18 mouse cellular contexts compared by ENCODE assay signal in the genomic region with DNA sequence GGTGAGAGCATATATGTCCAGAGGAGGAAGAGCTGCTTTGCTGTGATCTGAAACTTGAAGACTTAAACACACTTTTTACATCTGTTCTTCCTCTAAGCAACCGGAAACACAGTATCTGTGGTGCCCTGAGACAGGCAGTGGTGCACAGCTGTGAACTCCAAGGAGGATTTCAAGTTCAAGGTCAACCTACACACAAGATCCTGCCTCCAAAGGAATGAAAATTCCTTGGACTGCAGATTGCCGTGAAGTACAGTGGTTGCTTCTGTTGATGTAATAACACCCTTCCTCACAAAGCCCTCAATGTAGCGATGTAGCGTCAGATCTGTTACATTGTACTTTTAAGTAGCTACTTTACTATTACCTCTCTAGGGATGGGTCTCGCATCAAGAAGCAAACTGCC. TPM values are rescaled to one million over a fixed set of nuclear protein-coding genes. Genes with fewer than 3 reads are reported as not detected.
DNase-seq lines count a peak whose midpoint lies in the region; ATAC-seq and TF ChIP-seq lines count a peak whose summit lies in the region.
"Had no signal": no experiment of that assay in that cellular context is flagged by ENCODE, and none has a peak within 500 bp of the region (broad histone marks: within the 10 kb centered on the region; RNA-seq: fewer than 3 reads in every experiment).

No protein-coding gene starts in this region.

- no peak overlapping the region for H3K9ac ChIP-seq in embryonic facial prominence, embryonic 14.5 days (ENCODE audit: low read depth, low read length)
- no peak overlapping the region for H3K9ac ChIP-seq in liver, embryonic 16.5 days (ENCODE audit: low read depth, low read length)
- no peak overlapping the region for H3K9ac ChIP-seq in liver, embryonic 12.5 days
- H3K9ac ChIP-seq in CH12.LX (ENCODE audit: insufficient read depth, low read depth): no peak overlapping the region
- no peak overlapping the region for H3K9ac ChIP-seq in hindbrain, postnatal 0 days (replicated peaks; ENCODE audit: low read length)
- H3K9ac ChIP-seq: kidney, embryonic 15.5 days; midbrain, embryonic 13.5 days had no signal

- TF ChIP-seq EP300 in CH12.LX (IDR thresholded peaks at IDR 0.05; ENCODE audit: low read length): no peak

- no peak overlapping the region for H3K4me2 ChIP-seq in embryonic facial prominence, embryonic 14.5 days (ENCODE audit: low read depth, low read length)
- no peak overlapping the region for H3K4me2 ChIP-seq in liver, embryonic 16.5 days (ENCODE audit: low read depth, low read length)
- no peak overlapping the region for H3K4me2 ChIP-seq in liver, embryonic 12.5 days
- no peak overlapping the region for H3K4me2 ChIP-seq in CH12.LX (ENCODE audit: insufficient read depth, low read depth, poor library complexity, severe bottlenecking)
- no peak overlapping the region for H3K4me2 ChIP-seq in hindbrain, postnatal 0 days (ENCODE audit: low read depth, low read length)
- H3K4me2 ChIP-seq: kidney, embryonic 15.5 days; midbrain, embryonic 13.5 days had no signal

- H3K4me1 ChIP-seq in embryonic facial prominence, embryonic 14.5 days (ENCODE audit: control insufficient read depth, insufficient read depth, low read length): peaks cover 34% of the 10 kb centered on the region
- peaks cover 70% of the 10 kb centered on the region for H3K4me1 ChIP-seq in embryonic facial prominence, embryonic 10.5 days
- peaks cover 69% of the 10 kb centered on the region for H3K4me1 ChIP-seq in liver, embryonic 16.5 days (ENCODE audit: control insufficient read depth, low read depth, low read length)
- peaks cover 98% of the 10 kb centered on the region for H3K4me1 ChIP-seq in liver, embryonic 12.5 days
- peaks cover 38 to 98% of the 10 kb centered on the region in 2 experiments for H3K4me1 ChIP-seq in CH12.LX (ENCODE audit: control insufficient read depth in 1 of 2, insufficient read depth in 2 of 2)
- peaks cover 22% of the 10 kb centered on the region for H3K4me1 ChIP-seq in hindbrain, postnatal 0 days (ENCODE audit: insufficient read depth, low read length)

- DNase-seq in embryonic facial prominence, embryonic 14.5 days (ENCODE audit: low spot score): no peak
- no peak for DNase-seq in embryonic facial prominence, embryonic 10.5 days (ENCODE audit: low spot score)
- no peak for DNase-seq in CH12.LX (ENCODE audit: extremely low read depth)
- DNase-seq in hindbrain, postnatal 0 days (ENCODE audit: low spot score): no peak
- no peak for DNase-seq in adrenal gland, postnatal 36 days
- DNase-seq: adrenal gland, adult 2 months; cerebellum, adult 11 months; cerebellum, postnatal 25 days; gastrocnemius, postnatal 10 days; heart, adult 2 months; left cerebral cortex, postnatal 4 days; thymus, postnatal 14 days had no signal

- H3K4me3 ChIP-seq in embryonic facial prominence, embryonic 14.5 days (ENCODE audit: low read depth, low read length): no peak overlapping the region
- H3K4me3 ChIP-seq in embryonic facial prominence, embryonic 10.5 days: no peak overlapping the region
- no peak overlapping the region for H3K4me3 ChIP-seq in liver, embryonic 16.5 days (ENCODE audit: low read depth, low read length)
- no peak overlapping the region for H3K4me3 ChIP-seq in liver, embryonic 12.5 days
- no peak overlapping the region for H3K4me3 ChIP-seq in CH12.LX (replicated peaks in 1 of 3; ENCODE audit: low read depth in 2 of 3, low read length in 2 of 3, poor library complexity in 1 of 3)
- H3K4me3 ChIP-seq in hindbrain, postnatal 0 days (ENCODE audit: low read length): no peak overlapping the region
- H3K4me3 ChIP-seq: heart, adult 2 months; kidney, embryonic 15.5 days; midbrain, embryonic 13.5 days; myocyte had no signal

- H3K27ac ChIP-seq in embryonic facial prominence, embryonic 14.5 days (replicated peaks; ENCODE audit: low read depth, low read length): 0 out of 2 replicates have a peak overlapping the region, but pooled peaks have one; percentile 6
- no peak overlapping the region for H3K27ac ChIP-seq in embryonic facial prominence, embryonic 10.5 days (replicated peaks)
- H3K27ac ChIP-seq in liver, embryonic 16.5 days (ENCODE audit: low read length): 0 out of 2 replicates have a peak overlapping the region, but pooled peaks have one; percentile 15
- no peak overlapping the region for H3K27ac ChIP-seq in liver, embryonic 12.5 days
- H3K27ac ChIP-seq in CH12.LX (ENCODE audit: insufficient read depth, low read depth): no peak overlapping the region
- no peak overlapping the region for H3K27ac ChIP-seq in hindbrain, postnatal 0 days
- H3K27ac ChIP-seq: midbrain, embryonic 13.5 days had no signal

- H3K27me3 ChIP-seq in embryonic facial prominence, embryonic 14.5 days (replicated peaks; ENCODE audit: control insufficient read depth, insufficient read depth, low read length): no peaks in the 10 kb centered on the region
- no peaks in the 10 kb centered on the region for H3K27me3 ChIP-seq in embryonic facial prominence, embryonic 10.5 days (replicated peaks; ENCODE audit: low read depth, poor library complexity, severe bottlenecking)
- H3K27me3 ChIP-seq in liver, embryonic 16.5 days (ENCODE audit: control insufficient read depth, insufficient read depth, low read depth, low read length): no peaks in the 10 kb centered on the region
- H3K27me3 ChIP-seq in liver, embryonic 12.5 days (replicated peaks): no peaks in the 10 kb centered on the region
- no peaks in the 10 kb centered on the region for H3K27me3 ChIP-seq in CH12.LX (replicated peaks)
- no peaks in the 10 kb centered on the region for H3K27me3 ChIP-seq in hindbrain, postnatal 0 days (ENCODE audit: insufficient read depth, low read length)
- H3K27me3 ChIP-seq: kidney, embryonic 15.5 days; midbrain, embryonic 13.5 days had no signal

- no peaks in the 10 kb centered on the region for H3K36me3 ChIP-seq in embryonic facial prominence, embryonic 14.5 days (ENCODE audit: control insufficient read depth, insufficient read depth, low read length)
- no peaks in the 10 kb centered on the region for H3K36me3 ChIP-seq in embryonic facial prominence, embryonic 10.5 days (replicated peaks)
- H3K36me3 ChIP-seq in liver, embryonic 16.5 days (ENCODE audit: control insufficient read depth, insufficient read depth): no peaks in the 10 kb centered on the region
- H3K36me3 ChIP-seq in liver, embryonic 12.5 days: peaks cover 3% of the 10 kb centered on the region; the same call in 1 of the 2 replicates
- peaks cover 0 to 57% of the 10 kb centered on the region in 2 experiments for H3K36me3 ChIP-seq in CH12.LX (replicated peaks in 1 of 2; ENCODE audit: control insufficient read depth in 1 of 2, insufficient read depth in 1 of 2, low read length in 1 of 2)
- H3K36me3 ChIP-seq in hindbrain, postnatal 0 days (ENCODE audit: insufficient read depth, low read length): no peaks in the 10 kb centered on the region
- H3K36me3 ChIP-seq: kidney, embryonic 15.5 days; midbrain, embryonic 13.5 days had no signal

- peaks cover 77% of the 10 kb centered on the region for H3K79me2 ChIP-seq in CH12.LX (replicated peaks; ENCODE audit: control insufficient read depth, extremely low read depth, insufficient read depth, poor library complexity, severe bottlenecking)

- 68% methylated on average over 5 of the region's 5 CpGs for WGBS in embryonic facial prominence, embryonic 14.5 days
- 84% methylated on average over 5 of the region's 5 CpGs for WGBS in embryonic facial prominence, embryonic 10.5 days
- 76% methylated on average over 5 of the region's 5 CpGs for WGBS in liver, embryonic 16.5 days (ENCODE audit: insufficient replicate concordance)
- 81% methylated on average over 5 of the region's 5 CpGs for WGBS in liver, embryonic 12.5 days (ENCODE audit: insufficient replicate concordance)
- 80% methylated on average over 5 of the region's 5 CpGs for WGBS in hindbrain, postnatal 0 days

- no peak for ATAC-seq in embryonic facial prominence, embryonic 14.5 days (ENCODE audit: low read depth)
- no peak for ATAC-seq in liver, embryonic 16.5 days (ENCODE audit: low read depth)
- no peak for ATAC-seq in liver, embryonic 12.5 days
- ATAC-seq in inflammation-experienced regulatory T-cells, adult 6 months: peak; percentile 24
- no peak for ATAC-seq in hindbrain, postnatal 0 days
- ATAC-seq: midbrain, embryonic 13.5 days had no signal

- no peak for TF ChIP-seq POLR2A in CH12.LX (IDR thresholded peaks at IDR 0.05; ENCODE audit: low read depth, low read length)

- no peak for TF ChIP-seq RAD21 in CH12.LX (IDR thresholded peaks at IDR 0.05; ENCODE audit: low read depth, low read length)

- dilution Hi-C loops in CH12.LX (cut with MboI; ENCODE audit: extremely low pct_ligation_motif_present, extremely low pct_unique_long_range_greater_than_20kb, low sequenced_read_pairs): no loop called here

- in situ Hi-C loops in CH12.LX (cut with MboI; ENCODE audit: low pct_ligation_motif_present, low pct_unique_long_range_greater_than_20kb, low sequenced_read_pairs): no loop called here

- no peak for TF ChIP-seq CTCF in CH12.LX (conservative IDR thresholded peaks at IDR 0.05 in 1 of 2, IDR thresholded peaks at IDR 0.05 in 1 of 2; ENCODE audit: low read depth in 2 of 2, low read length in 2 of 2)
- no peak for TF ChIP-seq CTCF in hindbrain, postnatal 0 days (IDR thresholded peaks at IDR 0.05; ENCODE audit: low read depth)

- H3K9me3 ChIP-seq in embryonic facial prominence, embryonic 14.5 days (ENCODE audit: control insufficient read depth, low read length): no peaks in the 10 kb centered on the region
- no peaks in the 10 kb centered on the region for H3K9me3 ChIP-seq in embryonic facial prominence, embryonic 10.5 days
- H3K9me3 ChIP-seq in liver, embryonic 16.5 days (replicated peaks; ENCODE audit: control insufficient read depth, low read length): no peaks in the 10 kb centered on the region
- H3K9me3 ChIP-seq in liver, embryonic 12.5 days (replicated peaks): no peaks in the 10 kb centered on the region
- H3K9me3 ChIP-seq in CH12.LX (replicated peaks; ENCODE audit: low read length): no peaks in the 10 kb centered on the region
- no peaks in the 10 kb centered on the region for H3K9me3 ChIP-seq in hindbrain, postnatal 0 days (ENCODE audit: low read length)
- H3K9me3 ChIP-seq: kidney, embryonic 15.5 days; midbrain, embryonic 13.5 days had no signal

RNA-seq across cellular contexts. Expression of a gene that starts 30.5 kb away (rescaled TPM):
- polyA plus RNA-seq in embryonic facial prominence, embryonic 14.5 days (2014; fragmentation: Nextera tagmentation; extraction: Ambion mirVana): 38.9 and 46.0 TPM in 2 replicates
- 39.9 and 43.0 TPM in 2 replicates for polyA plus RNA-seq in embryonic facial prominence, embryonic 10.5 days (2016; fragmentation: Nextera tagmentation; extraction: Ambion mirVana)
- 24.3 and 26.1 TPM in 2 replicates for polyA plus RNA-seq in liver, embryonic 16.5 days (2015; fragmentation: Nextera tagmentation; extraction: Ambion mirVana)
- 56.8 and 62.0 TPM in 2 replicates for polyA plus RNA-seq in liver, embryonic 12.5 days (2016; fragmentation: Nextera tagmentation; extraction: Ambion mirVana)
- total RNA-seq in CH12.LX (2012; rRNA removed) (52.7 and 61.1 TPM in 2 replicates), CH12.LX (2014; rRNA removed) (35.5 and 43.3 TPM in 2 replicates)
- 88.7 and 96.7 TPM in 2 replicates for polyA plus RNA-seq in CH12.LX (2012; ENCODE audit: insufficient read length, low read depth)
- polyA plus RNA-seq in inflammation-experienced regulatory T-cells, adult 6 months (2017; shearing (Covaris generic)): 10 to 100 TPM; 54.0 to 65.8 (median 54.6) TPM
- 18.7 and 27.5 TPM in 2 replicates for total RNA-seq in hindbrain, postnatal 0 days (2014; rRNA removed)
- polyA plus RNA-seq in hindbrain, postnatal 0 days (2015; fragmentation: Nextera tagmentation; extraction: Ambion mirVana): 14.2 and 15.0 TPM in 2 replicates
- total RNA-seq in adrenal gland, postnatal 36 days (2021): 100 to 1,000 TPM; 104 to 108 TPM

Comparison
In these comparisons a context has a peak if more than half of its experiments do, and no peak if none do; other contexts are left out.
1. H3K27ac ChIP-seq: peak in embryonic facial prominence, embryonic 14.5 days (single experiment) and liver, embryonic 16.5 days (single experiment); none in embryonic facial prominence, embryonic 10.5 days (single experiment), liver, embryonic 12.5 days (single experiment), CH12.LX (single experiment) and hindbrain, postnatal 0 days (single experiment).